Mouse (Mus musculus): Measurements from ENCODE around the gene Plekhh1. TPM values are rescaled to one million over a fixed set of nuclear protein-coding genes. Genes with fewer than 3 reads are reported as not detected.

Plekhh1 gene
- polyA plus RNA-seq, 1 experiment, result 2.7 TPM

DNA sequence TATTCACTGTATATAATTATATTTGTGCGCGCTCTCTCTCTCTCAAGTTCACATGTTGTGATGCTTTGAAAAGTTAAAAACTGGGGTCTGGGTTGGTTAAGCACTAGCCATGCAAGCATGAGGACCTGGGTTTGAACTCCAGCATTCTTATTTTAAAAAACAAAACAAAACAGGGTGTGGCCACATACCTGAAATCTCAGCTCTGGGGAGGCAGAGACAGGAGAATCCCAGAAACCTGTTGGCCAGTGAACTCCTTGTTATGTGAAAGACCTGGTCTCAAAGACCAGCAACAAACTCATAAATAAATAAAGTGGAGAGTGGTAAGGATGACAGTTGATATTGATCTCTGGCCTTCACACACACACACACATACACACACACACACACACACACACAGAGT, 5.4 kb downstream of the Plekhh1 start:
- no peak overlapping the region for H3K4me3 ChIP-seq (ENCODE audit: control insufficient read depth, low read depth, low read length)
- no peaks in the 10 kb centered on the region for H3K27me3 ChIP-seq (ENCODE audit: control insufficient read depth, insufficient read depth, low read length)
- H3K27ac ChIP-seq (ENCODE audit: control insufficient read depth, insufficient read depth, low read depth, low read length), result no peak overlapping the region
- H3K4me1 ChIP-seq (ENCODE audit: control insufficient read depth, insufficient read depth, low read length), result peaks cover 4% of the 10 kb centered on the region; the same call in 1 of the 2 replicates
- no peaks in the 10 kb centered on the region for H3K36me3 ChIP-seq (ENCODE audit: control insufficient read depth, insufficient read depth, low read length)
- TF ChIP-seq POLR2A (IDR thresholded peaks at IDR 0.05; ENCODE audit: control insufficient read depth, low read depth, low read length), result no peak
- TF ChIP-seq CTCF (IDR thresholded peaks at IDR 0.05; ENCODE audit: control insufficient read depth, insufficient read depth, insufficient replicate concordance, low read depth, low read length), result no peak

DNA sequence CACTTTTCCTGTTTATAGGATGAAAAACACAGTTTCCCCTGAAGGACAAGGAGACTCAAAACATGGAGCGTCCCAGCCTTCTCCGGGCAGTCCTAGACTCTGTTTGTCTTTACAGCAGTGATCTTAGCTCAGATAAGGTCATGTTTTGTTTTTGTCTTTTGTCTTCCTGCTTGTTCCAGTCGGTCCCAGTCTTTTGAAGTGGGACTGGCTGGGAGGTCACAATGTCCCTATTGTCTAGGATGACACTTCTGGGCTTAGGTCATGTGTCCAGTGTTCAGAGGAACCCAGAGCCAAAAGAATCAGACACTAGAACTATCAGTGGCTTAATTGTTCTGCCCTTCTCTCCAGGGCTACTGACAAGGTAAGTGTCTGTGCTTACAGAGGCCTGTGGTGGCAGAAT, 6.4 kb downstream of the Plekhh1 start:
- Histone ChIP-seq H3K4me1 (ENCODE audit: control insufficient read depth, insufficient read depth, low read length) (no peaks in the 10 kb centered on the region), H3K36me3 (ENCODE audit: control insufficient read depth, insufficient read depth, low read length) (no peaks in the 10 kb centered on the region), H3K27ac (ENCODE audit: control insufficient read depth, insufficient read depth, low read depth, low read length) (no peak overlapping the region), H3K4me3 (ENCODE audit: control insufficient read depth, low read depth, low read length) (no peak overlapping the region), H3K27me3 (ENCODE audit: control insufficient read depth, insufficient read depth, low read length) (no peaks in the 10 kb centered on the region)
- TF ChIP-seq CTCF (IDR thresholded peaks at IDR 0.05; ENCODE audit: control insufficient read depth, insufficient read depth, insufficient replicate concordance, low read depth, low read length) (no peak), POLR2A (IDR thresholded peaks at IDR 0.05; ENCODE audit: control insufficient read depth, low read depth, low read length) (no peak)

DNA sequence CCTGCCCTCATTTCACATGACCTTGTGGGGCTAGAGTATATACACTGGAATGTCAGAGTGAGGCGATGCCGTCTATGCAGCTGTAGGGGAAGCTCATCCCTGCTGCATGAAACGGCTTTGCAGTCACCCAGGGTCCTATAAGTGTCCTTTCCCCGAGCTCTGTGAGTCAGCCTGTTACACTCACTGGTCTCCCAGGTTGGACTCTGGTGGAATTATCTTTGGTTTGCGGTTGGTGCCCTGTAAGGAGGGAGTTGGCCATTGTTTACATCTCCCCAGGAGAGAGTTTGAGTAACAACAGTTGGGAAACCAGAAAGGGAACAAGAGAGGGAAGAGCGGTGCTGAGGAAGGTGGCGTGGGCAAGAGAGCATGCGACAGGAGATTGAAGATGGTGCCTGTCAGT, 10.7 kb downstream of the Plekhh1 start:
- Histone ChIP-seq H3K36me3 (ENCODE audit: control insufficient read depth, insufficient read depth, low read length) (no peaks in the 10 kb centered on the region), H3K4me3 (ENCODE audit: control insufficient read depth, low read depth, low read length) (no peak overlapping the region), H3K4me1 (ENCODE audit: control insufficient read depth, insufficient read depth, low read length) (no peaks in the 10 kb centered on the region), H3K27ac (ENCODE audit: control insufficient read depth, insufficient read depth, low read depth, low read length) (no peak overlapping the region), H3K27me3 (ENCODE audit: control insufficient read depth, insufficient read depth, low read length) (no peaks in the 10 kb centered on the region)
- TF ChIP-seq CTCF (IDR thresholded peaks at IDR 0.05; ENCODE audit: control insufficient read depth, insufficient read depth, insufficient replicate concordance, low read depth, low read length), result no peak

DNA sequence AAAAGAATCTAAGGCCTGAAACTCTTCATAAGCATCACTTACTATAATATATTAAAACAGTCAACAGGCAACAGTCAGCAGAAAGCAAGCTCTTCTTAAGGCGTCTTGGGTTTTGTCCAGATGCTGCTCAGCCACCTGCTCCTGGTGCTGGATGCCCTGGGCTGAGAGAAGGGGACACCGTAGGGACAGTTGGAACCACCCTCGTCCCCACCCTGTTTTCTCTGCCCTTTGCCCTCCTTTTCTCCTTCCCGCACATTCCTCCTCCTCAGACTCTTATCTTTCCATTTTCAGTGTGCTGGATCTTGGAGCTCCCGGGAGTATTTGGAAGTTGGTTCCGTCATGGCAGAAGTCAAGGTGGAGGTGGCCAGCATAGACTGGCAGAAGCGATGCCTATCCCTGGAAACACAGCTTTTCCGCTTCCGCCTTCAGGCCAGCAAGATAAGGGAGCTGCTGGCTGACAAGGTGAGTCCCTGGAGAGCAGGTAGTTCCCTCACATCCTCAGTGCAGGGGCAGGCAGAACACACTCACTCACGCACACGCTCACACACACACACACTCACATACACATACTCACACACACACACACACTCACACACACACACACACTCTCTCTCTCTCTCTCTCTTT, 11.4 kb downstream of the Plekhh1 start:
- Histone ChIP-seq H3K27ac (ENCODE audit: control insufficient read depth, insufficient read depth, low read depth, low read length) (no peak overlapping the region), H3K27me3 (ENCODE audit: control insufficient read depth, insufficient read depth, low read length) (no peaks in the 10 kb centered on the region), H3K4me1 (ENCODE audit: control insufficient read depth, insufficient read depth, low read length) (no peaks in the 10 kb centered on the region), H3K36me3 (ENCODE audit: control insufficient read depth, insufficient read depth, low read length) (no peaks in the 10 kb centered on the region), H3K4me3 (ENCODE audit: control insufficient read depth, low read depth, low read length) (no peak overlapping the region)
- TF ChIP-seq CTCF (IDR thresholded peaks at IDR 0.05; ENCODE audit: control insufficient read depth, insufficient read depth, insufficient replicate concordance, low read depth, low read length) (no peak), POLR2A (IDR thresholded peaks at IDR 0.05; ENCODE audit: control insufficient read depth, low read depth, low read length) (no peak)

DNA sequence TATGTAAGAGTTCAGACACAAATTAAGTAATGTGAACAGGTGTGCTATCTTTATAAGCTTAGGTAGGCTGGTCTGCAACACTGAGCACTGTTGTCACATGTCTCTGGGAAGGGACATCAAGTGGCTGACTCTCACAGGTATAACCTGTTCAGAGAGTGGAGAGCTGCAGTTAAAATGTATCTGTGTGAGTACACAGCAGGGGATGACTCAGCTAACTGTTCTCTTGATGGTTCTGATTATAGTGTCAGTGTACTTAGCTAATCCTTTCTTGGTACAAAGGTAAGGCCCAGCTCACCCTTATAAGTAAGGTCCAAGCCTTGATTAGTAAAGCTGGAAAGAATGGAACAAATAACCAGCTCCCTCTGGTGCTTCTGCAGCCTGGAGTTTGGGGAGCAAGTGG, 12.5 kb downstream of the Plekhh1 start:
- no peak overlapping the region for H3K27ac ChIP-seq (ENCODE audit: control insufficient read depth, insufficient read depth, low read depth, low read length)
- H3K27me3 ChIP-seq (ENCODE audit: control insufficient read depth, insufficient read depth, low read length), result no peaks in the 10 kb centered on the region
- TF ChIP-seq POLR2A (IDR thresholded peaks at IDR 0.05; ENCODE audit: control insufficient read depth, low read depth, low read length) (no peak), CTCF (IDR thresholded peaks at IDR 0.05; ENCODE audit: control insufficient read depth, insufficient read depth, insufficient replicate concordance, low read depth, low read length) (no peak)
- no peaks in the 10 kb centered on the region for H3K36me3 ChIP-seq (ENCODE audit: control insufficient read depth, insufficient read depth, low read length)
- H3K4me1 ChIP-seq (ENCODE audit: control insufficient read depth, insufficient read depth, low read length), result no peaks in the 10 kb centered on the region
- H3K4me3 ChIP-seq (ENCODE audit: control insufficient read depth, low read depth, low read length), result no peak overlapping the region

DNA sequence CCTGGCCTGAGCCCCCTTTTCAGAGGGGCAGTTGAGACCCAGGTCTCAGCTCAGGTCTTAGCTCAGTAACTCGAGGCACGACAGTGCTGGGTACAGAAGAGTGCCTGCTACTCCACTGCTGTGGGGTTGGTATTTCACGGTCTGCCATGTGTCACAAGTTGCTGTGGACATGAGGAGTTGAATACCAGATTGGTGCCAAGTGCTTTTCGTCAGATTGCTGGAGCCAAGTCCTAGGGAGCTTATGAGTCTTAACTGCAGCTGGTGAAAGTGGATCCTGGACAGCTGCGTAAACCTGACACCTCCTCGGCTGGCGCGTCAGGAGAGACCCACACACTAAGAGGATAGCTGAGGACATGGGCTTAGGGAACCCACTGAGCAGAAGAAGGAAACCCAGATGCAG, 15.7 kb downstream of the Plekhh1 start:
- Histone ChIP-seq H3K4me3 (ENCODE audit: control insufficient read depth, low read depth, low read length) (no peak overlapping the region), H3K4me1 (ENCODE audit: control insufficient read depth, insufficient read depth, low read length) (no peaks in the 10 kb centered on the region), H3K27ac (ENCODE audit: control insufficient read depth, insufficient read depth, low read depth, low read length) (no peak overlapping the region), H3K36me3 (ENCODE audit: control insufficient read depth, insufficient read depth, low read length) (no peaks in the 10 kb centered on the region), H3K27me3 (ENCODE audit: control insufficient read depth, insufficient read depth, low read length) (no peaks in the 10 kb centered on the region)
- TF ChIP-seq POLR2A (IDR thresholded peaks at IDR 0.05; ENCODE audit: control insufficient read depth, low read depth, low read length) (no peak), CTCF (IDR thresholded peaks at IDR 0.05; ENCODE audit: control insufficient read depth, insufficient read depth, insufficient replicate concordance, low read depth, low read length) (no peak)

DNA sequence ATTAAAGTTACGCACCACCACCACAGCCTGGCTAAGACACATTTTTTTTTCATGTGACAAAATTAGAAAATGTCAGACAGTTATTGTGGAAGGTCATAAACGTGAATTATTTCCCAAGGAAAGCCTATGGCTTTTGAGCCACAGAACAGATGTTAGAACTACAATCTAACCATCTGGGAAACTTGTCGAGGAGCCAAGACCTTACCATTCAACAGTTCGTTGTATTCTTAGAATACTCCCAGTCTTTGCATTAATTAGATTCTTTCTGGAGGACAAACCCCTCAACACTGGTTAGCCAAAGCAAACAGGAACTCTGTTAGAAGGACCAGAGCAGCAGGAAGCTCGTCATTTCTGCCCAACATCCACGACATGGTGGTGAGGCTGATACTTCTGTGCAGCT, 17.2 kb downstream of the Plekhh1 start:
- H3K4me3 ChIP-seq (ENCODE audit: control insufficient read depth, low read depth, low read length), result no peak overlapping the region
- no peaks in the 10 kb centered on the region for H3K36me3 ChIP-seq (ENCODE audit: control insufficient read depth, insufficient read depth, low read length)
- no peaks in the 10 kb centered on the region for H3K27me3 ChIP-seq (ENCODE audit: control insufficient read depth, insufficient read depth, low read length)
- H3K27ac ChIP-seq (ENCODE audit: control insufficient read depth, insufficient read depth, low read depth, low read length), result no peak overlapping the region
- no peaks in the 10 kb centered on the region for H3K4me1 ChIP-seq (ENCODE audit: control insufficient read depth, insufficient read depth, low read length)
- no peak for TF ChIP-seq POLR2A (IDR thresholded peaks at IDR 0.05; ENCODE audit: control insufficient read depth, low read depth, low read length)
- no peak for TF ChIP-seq CTCF (IDR thresholded peaks at IDR 0.05; ENCODE audit: control insufficient read depth, insufficient read depth, insufficient replicate concordance, low read depth, low read length)

DNA sequence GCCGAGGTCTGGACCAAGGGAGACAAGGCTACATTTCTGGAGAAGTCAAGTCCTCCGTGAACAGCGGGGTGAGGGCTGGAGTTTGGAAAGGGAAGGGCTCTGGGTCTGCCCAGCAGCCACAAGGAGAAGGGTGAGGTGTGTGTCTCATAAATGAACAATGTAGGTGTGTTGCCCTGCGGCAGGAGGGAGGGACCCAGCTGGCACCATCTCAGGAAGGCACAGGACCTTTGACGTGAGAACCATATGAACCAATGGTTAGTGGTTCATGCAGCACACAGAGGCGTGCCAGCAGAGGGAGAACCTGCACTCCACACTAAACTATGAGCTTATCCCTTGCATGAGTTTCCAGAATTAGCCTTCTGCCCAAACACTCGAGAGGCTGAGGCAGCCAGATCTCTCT, 18.2 kb downstream of the Plekhh1 start:
- no peaks in the 10 kb centered on the region for H3K4me1 ChIP-seq (ENCODE audit: control insufficient read depth, insufficient read depth, low read length)
- no peaks in the 10 kb centered on the region for H3K36me3 ChIP-seq (ENCODE audit: control insufficient read depth, insufficient read depth, low read length)
- H3K27ac ChIP-seq (ENCODE audit: control insufficient read depth, insufficient read depth, low read depth, low read length), result no peak overlapping the region
- no peak overlapping the region for H3K4me3 ChIP-seq (ENCODE audit: control insufficient read depth, low read depth, low read length)
- H3K27me3 ChIP-seq (ENCODE audit: control insufficient read depth, insufficient read depth, low read length), result no peaks in the 10 kb centered on the region
- TF ChIP-seq CTCF (IDR thresholded peaks at IDR 0.05; ENCODE audit: control insufficient read depth, insufficient read depth, insufficient replicate concordance, low read depth, low read length) (no peak), POLR2A (IDR thresholded peaks at IDR 0.05; ENCODE audit: control insufficient read depth, low read depth, low read length) (no peak)
